Mouse (Mus musculus) ES-E14 (cell line): ENCODE data around the gene Ang6.
"Not testable (repeated sequence)": the region's sequence is repeated elsewhere in the genome, so short reads cannot be mapped to it uniquely, and the experiment has no call there.

ENCODE experiments used
- HCFC1 ChIP-seq: IDR thresholded peaks from 2 replicates; pipeline ENCODE4 v1.6.1; 2012; ENCODE audit warnings: low read length, inconsistent platforms, borderline replicate concordance; ENCODE audit not compliant: insufficient read depth
- MAFK ChIP-seq: IDR thresholded peaks from 2 replicates; pipeline ENCODE4 v1.6.1; 2014; ENCODE audit warnings: mild to moderate bottlenecking, low read depth, low read length, inconsistent platforms; ENCODE audit not compliant: insufficient read depth
- ZC3H11A ChIP-seq: IDR thresholded peaks from 2 replicates; pipeline ENCODE4 v1.6.1; 2012; ENCODE audit warnings: low read depth, mild to moderate bottlenecking, inconsistent platforms, low read length, borderline replicate concordance

DNA sequence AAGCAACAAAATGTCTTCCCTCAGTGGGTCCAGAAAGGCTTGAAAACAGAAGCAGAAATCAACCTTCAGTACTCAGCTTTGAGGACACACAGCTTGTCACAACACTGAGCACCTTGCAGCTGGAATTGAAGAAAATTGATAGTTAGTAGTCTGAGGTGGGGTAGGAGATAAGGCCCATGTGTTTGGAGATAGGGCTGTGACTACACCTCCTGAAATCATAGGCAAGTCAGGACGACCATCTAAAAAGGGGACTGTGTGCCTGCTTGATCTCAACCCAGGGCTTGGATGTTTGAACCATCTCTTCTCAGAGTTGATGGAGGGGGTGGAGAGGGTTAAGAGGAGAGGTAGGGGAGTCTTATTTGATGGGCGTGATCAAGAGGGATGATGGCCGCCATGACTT, 29.8 kb upstream of the Ang6 start:
- not testable (repeated sequence) for TF ChIP-seq ZC3H11A, MAFK, HCFC1
